Mouse (Mus musculus): ENCODE data around the gene Fcrlb. TPM values are rescaled to one million over a fixed set of nuclear protein-coding genes. Genes with fewer than 3 reads are reported as not detected.
"Not testable (repeated sequence)": the region's sequence is repeated elsewhere in the genome, so short reads cannot be mapped to it uniquely, and the experiment has no call there.

Gene Fcrlb
- polyA plus RNA-seq (2012; rRNA removed): 0.58 and 0.97 TPM in 2 replicates

- no peak for DNase-seq (ENCODE audit: extremely low spot score in 1 of 2, low spot score in 1 of 2)
Observed at GRCm38 (mm10) chr1:170912891-170913615, at the start of gene Fcrlb. TSS of gene Fcrlb (minus strand) at chr1:170912941.

- DNase-seq (ENCODE audit: extremely low spot score in 1 of 2, low spot score in 1 of 2): no peak
Observed at GRCm38 (mm10) chr1:170962301-170962700, 49.6 kb upstream of the Fcrlb start.

GRCm38 (mm10) chr1:170961101-170961500, 48.4 kb upstream of the Fcrlb start:
- no peak for DNase-seq (ENCODE audit: extremely low spot score in 1 of 2, low spot score in 1 of 2)

GRCm38 (mm10) chr1:170959791-170960190, 47.0 kb upstream of the Fcrlb start:
- DNase-seq (ENCODE audit: extremely low spot score in 1 of 2, low spot score in 1 of 2): no peak

- DNase-seq (ENCODE audit: extremely low spot score in 1 of 2, low spot score in 1 of 2): no peak
Observed at GRCm38 (mm10) chr1:170958225-170958624, 45.5 kb upstream of the Fcrlb start.

- no peak for DNase-seq (ENCODE audit: extremely low spot score in 1 of 2, low spot score in 1 of 2)
Observed at GRCm38 (mm10) chr1:170953192-170953591, 40.5 kb upstream of the Fcrlb start.

GRCm38 (mm10) chr1:170950772-170951171, 38.0 kb upstream of the Fcrlb start:
- DNase-seq (ENCODE audit: extremely low spot score in 1 of 2, low spot score in 1 of 2): no peak

GRCm38 (mm10) chr1:170944908-170945307, 32.2 kb upstream of the Fcrlb start:
- not testable (repeated sequence) for DNase-seq (ENCODE audit: extremely low spot score in 1 of 2, low spot score in 1 of 2)

GRCm38 (mm10) chr1:170944151-170944550, 31.4 kb upstream of the Fcrlb start:
- DNase-seq (ENCODE audit: extremely low spot score in 1 of 2, low spot score in 1 of 2): not testable (repeated sequence)

- DNase-seq (ENCODE audit: extremely low spot score in 1 of 2, low spot score in 1 of 2): no peak
Observed at GRCm38 (mm10) chr1:170939255-170939654, 26.5 kb upstream of the Fcrlb start.

GRCm38 (mm10) chr1:170934383-170934782, 21.6 kb upstream of the Fcrlb start:
- no peak for DNase-seq (ENCODE audit: extremely low spot score in 1 of 2, low spot score in 1 of 2)

GRCm38 (mm10) chr1:170933940-170934339, 21.2 kb upstream of the Fcrlb start:
- DNase-seq (ENCODE audit: extremely low spot score in 1 of 2, low spot score in 1 of 2): no peak

- DNase-seq (ENCODE audit: extremely low spot score in 1 of 2, low spot score in 1 of 2): no peak
Observed at GRCm38 (mm10) chr1:170933386-170933920, 20.7 kb upstream of the Fcrlb start.

- no peak for DNase-seq (ENCODE audit: extremely low spot score in 1 of 2, low spot score in 1 of 2)
Observed at GRCm38 (mm10) chr1:170932043-170932442, 19.3 kb upstream of the Fcrlb start.

- DNase-seq (ENCODE audit: extremely low spot score in 1 of 2, low spot score in 1 of 2): no peak
Observed at GRCm38 (mm10) chr1:170929245-170929644, 16.5 kb upstream of the Fcrlb start.

- no peak for DNase-seq (ENCODE audit: extremely low spot score in 1 of 2, low spot score in 1 of 2)
Observed at GRCm38 (mm10) chr1:170928467-170928866, 15.7 kb upstream of the Fcrlb start.

GRCm38 (mm10) chr1:170927378-170927777, 14.6 kb upstream of the Fcrlb start, which contains the start of gene Fcrla:
TSS of gene Fcrla (minus strand) at chr1:170927583.
- no peak for DNase-seq (ENCODE audit: extremely low spot score in 1 of 2, low spot score in 1 of 2)

- no peak for DNase-seq (ENCODE audit: extremely low spot score in 1 of 2, low spot score in 1 of 2)
Observed at GRCm38 (mm10) chr1:170926941-170927340, 14.2 kb upstream of the Fcrlb start.

- DNase-seq (ENCODE audit: extremely low spot score in 1 of 2, low spot score in 1 of 2): no peak
Observed at GRCm38 (mm10) chr1:170924485-170924884, 11.7 kb upstream of the Fcrlb start.

- no peak for DNase-seq (ENCODE audit: extremely low spot score in 1 of 2, low spot score in 1 of 2)
Observed at GRCm38 (mm10) chr1:170919308-170919707, 6.6 kb upstream of the Fcrlb start.

GRCm38 (mm10) chr1:170915657-170916056, 2.9 kb upstream of the Fcrlb start:
- no peak for DNase-seq (ENCODE audit: extremely low spot score in 1 of 2, low spot score in 1 of 2)
